Mouse (Mus musculus) bone marrow macrophage, adult 2 months (primary cell): ENCODE measurements around the gene Rtn4rl1. TPM values are rescaled to one million over a fixed set of nuclear protein-coding genes. Genes with fewer than 3 reads are reported as not detected.

Source experiments
- H3K27ac ChIP-seq: 2 replicates; pipeline ENCODE4 v1.5.1; 2012; ENCODE audit warnings: low read depth, low read length; ENCODE audit not compliant: insufficient read depth
- H3K4me1 ChIP-seq: 2 replicates; pipeline ENCODE4 v1.6.1; 2012; ENCODE audit warnings: low read length; ENCODE audit not compliant: control insufficient read depth, insufficient read depth
- H3K4me3 ChIP-seq: 2 replicates; pipeline ENCODE4 v1.5.1; 2012; ENCODE audit warnings: mild to moderate bottlenecking, low read length, moderate library complexity; ENCODE audit not compliant: insufficient read depth
- CTCF ChIP-seq: IDR thresholded peaks from 2 replicates; pipeline ENCODE4 v1.5.1; 2012; ENCODE audit warnings: low read depth, mild to moderate bottlenecking, low read length, moderate library complexity
- POLR2A ChIP-seq: IDR thresholded peaks from 2 replicates; pipeline ENCODE4 v1.6.1; 2012; ENCODE audit warnings: mild to moderate bottlenecking, low read depth, low read length, borderline replicate concordance
- polyA plus RNA-seq: library from polyadenylated mRNA; stranded (reverse); fragments of >200 nt; gene quantifications from 2 replicates; pipeline ENCODE4 v1.2.4, GENCODE M21; 2012; ENCODE audit not compliant: missing spikeins, insufficient read depth, insufficient read length

Rtn4rl1 gene
- polyA plus RNA-seq, 1 experiment: 1.6 TPM

GRCm38 (mm10) chr11:75304797-75305196 is 111.2 kb downstream of the Rtn4rl1 start:
- Histone ChIP-seq H3K4me1 (no peaks in the 10 kb centered on the region), H3K4me3 (no peak overlapping the region), H3K27ac (no peak overlapping the region)
- TF ChIP-seq POLR2A (no peak), CTCF (no peak)

GRCm38 (mm10) chr11:75308650-75309049 is 115.1 kb downstream of the Rtn4rl1 start:
- Histone ChIP-seq H3K4me1 (no peaks in the 10 kb centered on the region), H3K4me3 (no peak overlapping the region), H3K27ac (no peak overlapping the region)
- no peak for TF ChIP-seq CTCF
- no peak for TF ChIP-seq POLR2A

DNA sequence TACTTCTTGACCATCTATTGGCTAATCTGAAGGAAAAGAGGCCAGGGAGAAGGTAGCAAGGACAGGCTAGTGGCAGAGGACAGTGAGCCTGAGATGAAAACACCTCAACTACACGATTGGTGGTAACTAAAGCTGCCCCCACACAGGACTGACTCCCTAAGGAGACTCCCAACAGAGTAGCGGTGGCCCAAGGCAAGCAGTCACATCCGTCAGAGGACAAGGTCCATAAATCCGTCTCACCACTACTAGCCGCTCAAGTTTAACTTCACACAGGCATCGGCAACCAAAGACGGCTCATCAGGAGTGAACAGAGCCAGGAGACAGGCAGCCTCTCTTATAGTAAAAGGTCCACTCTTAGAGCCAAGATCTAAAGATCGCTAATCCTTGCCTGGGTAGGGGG is 117.2 kb downstream of the Rtn4rl1 start:
- Histone ChIP-seq H3K27ac (no peak overlapping the region), H3K4me1 (no peaks in the 10 kb centered on the region), H3K4me3 (no peak overlapping the region)
- TF ChIP-seq POLR2A (no peak), CTCF (no peak)

GRCm38 (mm10) chr11:75311751-75312150 is 118.2 kb downstream of the Rtn4rl1 start:
- TF ChIP-seq CTCF (no peak), POLR2A (no peak)
- Histone ChIP-seq H3K4me3 (no peak overlapping the region), H3K27ac (no peak overlapping the region), H3K4me1 (no peaks in the 10 kb centered on the region)

- TF ChIP-seq POLR2A: no peak
- TF ChIP-seq CTCF: no peak
- H3K4me1 ChIP-seq: no peaks in the 10 kb centered on the region
- H3K4me3 ChIP-seq: no peak overlapping the region
- no peak overlapping the region for H3K27ac ChIP-seq
Measured at GRCm38 (mm10) chr11:75313834-75314233, 120.3 kb downstream of the Rtn4rl1 start.

Other genes with a start within 250 kb of the Rtn4rl1 start
- gene Hic1, start 24.3 kb upstream of the Rtn4rl1 start, polyA plus RNA-seq: not detected in 2 replicates
- gene Ovca2, start 14.9 kb upstream of the Rtn4rl1 start, polyA plus RNA-seq: 13.4 and 17.7 TPM in 2 replicates
- 7.0 and 8.8 TPM in 2 replicates for gene Dph1, start 2.5 kb upstream of the Rtn4rl1 start, polyA plus RNA-seq
- 43.2 and 48.2 TPM in 2 replicates for gene Rpa1, start 154.5 kb downstream of the Rtn4rl1 start, polyA plus RNA-seq
- gene Smyd4, start 154.7 kb downstream of the Rtn4rl1 start, polyA plus RNA-seq: 3.3 and 4.9 TPM in 2 replicates
- 8.6 and 9.9 TPM in 2 replicates for gene Serpinf1, start 228.9 kb downstream of the Rtn4rl1 start, polyA plus RNA-seq
- not detected in 2 replicates for gene Serpinf2, start 245.8 kb downstream of the Rtn4rl1 start, polyA plus RNA-seq